Mouse (Mus musculus) thymus, postnatal 25 days (tissue): ENCODE data around the gene Slc20a1.

Source experiments
- DNase-seq: peaks from one replicate; pipeline ENCODE4 v3.0.0; 2022

Gene Slc20a1

GRCm38 (mm10) chr2:129198436-129199327 is at the start of gene Slc20a1:
Gene Slc20a1 (plus strand): TSS chr2:129198764.
- peak; percentile 99 for DNase-seq

- DNase-seq = no peak
Measured at GRCm38 (mm10) chr2:129148836-129149235, 49.7 kb upstream of the Slc20a1 start.

GRCm38 (mm10) chr2:129150386-129150785 is 48.2 kb upstream of the Slc20a1 start:
- no peak for DNase-seq

GRCm38 (mm10) chr2:129151111-129151510 is 47.5 kb upstream of the Slc20a1 start:
- no peak for DNase-seq

- no peak for DNase-seq
Measured at GRCm38 (mm10) chr2:129152751-129153150, 45.8 kb upstream of the Slc20a1 start.

- no peak for DNase-seq
Measured at GRCm38 (mm10) chr2:129164815-129165214, 33.7 kb upstream of the Slc20a1 start.

- DNase-seq = no peak
Measured at GRCm38 (mm10) chr2:129166466-129167463, 31.8 kb upstream of the Slc20a1 start.

- DNase-seq = no peak
Measured at GRCm38 (mm10) chr2:129173386-129173785, 25.2 kb upstream of the Slc20a1 start.

- DNase-seq = peak; percentile 75
Measured at GRCm38 (mm10) chr2:129174474-129174873, 24.1 kb upstream of the Slc20a1 start.

- no peak for DNase-seq
Measured at GRCm38 (mm10) chr2:129175636-129176035, 22.9 kb upstream of the Slc20a1 start.

GRCm38 (mm10) chr2:129176676-129177420 is 21.7 kb upstream of the Slc20a1 start:
- DNase-seq = no peak

GRCm38 (mm10) chr2:129177661-129178060 is 20.9 kb upstream of the Slc20a1 start:
- no peak for DNase-seq

- no peak for DNase-seq
Measured at GRCm38 (mm10) chr2:129178182-129178908, 20.2 kb upstream of the Slc20a1 start.

- peak; percentile 71 for DNase-seq
Measured at GRCm38 (mm10) chr2:129179946-129180853, 18.4 kb upstream of the Slc20a1 start.

GRCm38 (mm10) chr2:129181509-129181908 is 17.1 kb upstream of the Slc20a1 start:
- no peak for DNase-seq

- no peak for DNase-seq
Measured at GRCm38 (mm10) chr2:129182412-129182811, 16.2 kb upstream of the Slc20a1 start.

GRCm38 (mm10) chr2:129183561-129184031 is 15.0 kb upstream of the Slc20a1 start:
- DNase-seq = peak; percentile 91

- no peak for DNase-seq
Measured at GRCm38 (mm10) chr2:129184853-129185252, 13.7 kb upstream of the Slc20a1 start.

GRCm38 (mm10) chr2:129185611-129186290 is 12.8 kb upstream of the Slc20a1 start:
- no peak for DNase-seq
